Mouse (Mus musculus) heart, adult 2 months (tissue): ENCODE measurements at regions not wholly inside any gene's neighbourhood (a gene's known extent, or its start where the extent isn't known, plus 50 kb on each side); places are given as distances from the start of the nearest gene placed in this dataset.

Source experiments
- CTCF ChIP-seq: fragments of 200-600 bp; IDR thresholded peaks from 2 replicates; pipeline ENCODE4 v1.8.1; 2022; ENCODE audit warnings: antibody characterized with exemption, mild to moderate bottlenecking, moderate library complexity
- EP300 ChIP-seq: fragments of 200-500 bp; IDR thresholded peaks from 2 replicates; pipeline ENCODE4 v1.6.1; 2011; ENCODE audit warnings: low read depth, low read length, control low read depth; ENCODE audit not compliant: insufficient read depth
- POLR2A ChIP-seq: fragments of 200-500 bp; IDR thresholded peaks from 2 replicates; pipeline ENCODE4 v1.6.1; 2011; ENCODE audit warnings: mild to moderate bottlenecking, low read depth, low read length, control low read depth; ENCODE audit not compliant: insufficient read depth

DNA sequence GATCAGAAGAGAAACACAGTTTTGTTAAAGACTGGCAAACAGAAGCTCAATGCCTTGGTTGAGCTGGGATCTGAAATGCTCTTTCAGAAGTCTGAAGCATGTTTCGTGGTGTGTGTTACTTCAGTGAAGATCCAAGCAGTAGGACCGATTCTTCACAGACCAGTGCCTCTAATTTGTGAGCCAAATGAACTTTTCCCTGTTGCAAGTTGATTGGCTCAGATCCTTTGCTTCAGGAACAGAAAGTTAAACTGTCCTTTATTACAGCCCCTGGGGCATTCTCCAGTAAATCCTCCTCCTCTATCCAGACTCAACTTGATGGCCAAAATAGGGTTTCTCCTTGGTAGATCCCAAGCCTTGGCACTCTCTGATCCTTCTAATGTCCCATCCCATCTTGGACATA lies 85.6 kb upstream of the Slc24a3 start:
- TF ChIP-seq POLR2A, result no peak
- no peak for TF ChIP-seq CTCF
- no peak for TF ChIP-seq EP300
